ENCODE assay signal across 14 mouse cellular contexts in genomic region chr9:56230906-56231305, GRCm38 (mm10).
"Had no signal": no experiment of that assay in that cellular context is flagged by ENCODE, and none has a peak within 500 bp of the region (broad histone marks: within the 10 kb centered on the region; RNA-seq: fewer than 3 reads in every experiment).

No protein-coding gene starts in this region.

- H3K4me1 ChIP-seq: liver, embryonic 12.5 days had no signal

- H3K36me3 ChIP-seq: midbrain, embryonic 12.5 days had no signal

- ATAC-seq: liver, embryonic 12.5 days had no signal

- H3K4me2 ChIP-seq: limb, embryonic 15.5 days; liver, embryonic 12.5 days; lung, embryonic 14.5 days; midbrain, embryonic 12.5 days had no signal

- DNase-seq: kidney, postnatal 36 days; layer of hippocampus, adult 9-11 months; layer of hippocampus, postnatal 36 days; lung, embryonic 14.5 days; lung, postnatal 10 days; lung, postnatal 4 days; right cerebral cortex, adult 18-20 months; right cerebral cortex, postnatal 25 days; thymus, postnatal 4 days had no signal

- H3K4me3 ChIP-seq: limb, embryonic 15.5 days; liver, embryonic 12.5 days; megakaryocyte, embryonic 14.5 days; midbrain, embryonic 12.5 days had no signal

- H3K9me3 ChIP-seq: limb, embryonic 15.5 days; liver, embryonic 12.5 days; megakaryocyte, embryonic 14.5 days; midbrain, embryonic 12.5 days had no signal

- H3K9ac ChIP-seq: limb, embryonic 15.5 days; liver, embryonic 12.5 days; lung, embryonic 14.5 days; midbrain, embryonic 12.5 days had no signal

- H3K27ac ChIP-seq: limb, embryonic 15.5 days; liver, embryonic 12.5 days; midbrain, embryonic 12.5 days; stomach, postnatal 0 days had no signal

- H3K27me3 ChIP-seq: limb, embryonic 15.5 days; liver, embryonic 12.5 days; megakaryocyte, embryonic 14.5 days; midbrain, embryonic 12.5 days had no signal
